Mouse (Mus musculus): ENCODE data around the gene Gm20777. TPM values are rescaled to one million over a fixed set of nuclear protein-coding genes. Genes with fewer than 3 reads are reported as not detected.
"Not testable (repeated sequence)": the region's sequence is repeated elsewhere in the genome, so short reads cannot be mapped to it uniquely, and the experiment has no call there.

The Gm20777 gene
- not detected in 2 replicates for polyA plus RNA-seq (2015; fragmentation: Nextera tagmentation; extraction: Ambion mirVana)

- not testable (repeated sequence) for ATAC-seq (ENCODE audit: low FRiP score, low TSS enrichment); H3K27ac ChIP-seq (ENCODE audit: low read length); H3K36me3 ChIP-seq (ENCODE audit: insufficient read depth, low read length); H3K27me3 ChIP-seq (ENCODE audit: insufficient read depth, low read length); H3K4me3 ChIP-seq (ENCODE audit: low read length); H3K9ac ChIP-seq (replicated peaks; ENCODE audit: low read length); H3K4me1 ChIP-seq (ENCODE audit: insufficient read depth, low read length); H3K9me3 ChIP-seq (ENCODE audit: low read length); H3K4me2 ChIP-seq (replicated peaks; ENCODE audit: low read depth, low read length)
Measured at GRCm38 (mm10) chrY:10752350-10752749, at the start of gene Gm20777. TSS of gene Gm20777 (minus strand) at chrY:10752450.

GRCm38 (mm10) chrY:10709551-10709950, 42.7 kb downstream of the Gm20777 start:
- WGBS = no CpG with 5 or more reads among the region's 5 CpGs
- H3K27me3 ChIP-seq (ENCODE audit: insufficient read depth, low read length); H3K4me1 ChIP-seq (ENCODE audit: insufficient read depth, low read length); ATAC-seq (ENCODE audit: low FRiP score, low TSS enrichment); H3K4me3 ChIP-seq (ENCODE audit: low read length); H3K9me3 ChIP-seq (ENCODE audit: low read length); H3K4me2 ChIP-seq (replicated peaks; ENCODE audit: low read depth, low read length); H3K9ac ChIP-seq (replicated peaks; ENCODE audit: low read length); H3K27ac ChIP-seq (ENCODE audit: low read length); H3K36me3 ChIP-seq (ENCODE audit: insufficient read depth, low read length): not testable (repeated sequence)

- H3K27ac ChIP-seq (ENCODE audit: low read length); H3K27me3 ChIP-seq (ENCODE audit: insufficient read depth, low read length); ATAC-seq (ENCODE audit: low FRiP score, low TSS enrichment); H3K4me2 ChIP-seq (replicated peaks; ENCODE audit: low read depth, low read length); H3K9ac ChIP-seq (replicated peaks; ENCODE audit: low read length); H3K4me3 ChIP-seq (ENCODE audit: low read length); H3K4me1 ChIP-seq (ENCODE audit: insufficient read depth, low read length); H3K36me3 ChIP-seq (ENCODE audit: insufficient read depth, low read length); H3K9me3 ChIP-seq (ENCODE audit: low read length): not testable (repeated sequence)
- WGBS = 94% methylated on average over 24 of the region's 30 CpGs
Measured at GRCm38 (mm10) chrY:10708761-10709160, 43.5 kb downstream of the Gm20777 start.

- H3K4me3 ChIP-seq (ENCODE audit: low read length); H3K9me3 ChIP-seq (ENCODE audit: low read length); H3K4me2 ChIP-seq (replicated peaks; ENCODE audit: low read depth, low read length); ATAC-seq (ENCODE audit: low FRiP score, low TSS enrichment); H3K27me3 ChIP-seq (ENCODE audit: insufficient read depth, low read length); H3K36me3 ChIP-seq (ENCODE audit: insufficient read depth, low read length); H3K27ac ChIP-seq (ENCODE audit: low read length); H3K4me1 ChIP-seq (ENCODE audit: insufficient read depth, low read length); H3K9ac ChIP-seq (replicated peaks; ENCODE audit: low read length): not testable (repeated sequence)
- WGBS = 92% methylated on average over 11 of the region's 16 CpGs
Measured at GRCm38 (mm10) chrY:10708226-10708625, 44.0 kb downstream of the Gm20777 start.

GRCm38 (mm10) chrY:10706686-10707085, 45.6 kb downstream of the Gm20777 start:
- 93% methylated on average over 4 of the region's 7 CpGs for WGBS
- H3K27ac ChIP-seq (ENCODE audit: low read length); H3K4me3 ChIP-seq (ENCODE audit: low read length); H3K9ac ChIP-seq (replicated peaks; ENCODE audit: low read length); H3K27me3 ChIP-seq (ENCODE audit: insufficient read depth, low read length); H3K4me1 ChIP-seq (ENCODE audit: insufficient read depth, low read length); H3K36me3 ChIP-seq (ENCODE audit: insufficient read depth, low read length); H3K9me3 ChIP-seq (ENCODE audit: low read length); H3K4me2 ChIP-seq (replicated peaks; ENCODE audit: low read depth, low read length); ATAC-seq (ENCODE audit: low FRiP score, low TSS enrichment): not testable (repeated sequence)

Other genes starting within 250 kb of the Gm20777 start
- not detected in 2 replicates for gene Gm20737, start 216.4 kb downstream of the Gm20777 start, polyA plus RNA-seq (2015; fragmentation: Nextera tagmentation; extraction: Ambion mirVana)
- gene Gm21775, start 199.0 kb downstream of the Gm20777 start, polyA plus RNA-seq (2015; fragmentation: Nextera tagmentation; extraction: Ambion mirVana) = not detected in 2 replicates
- gene Gm21900, start 136.1 kb downstream of the Gm20777 start, polyA plus RNA-seq (2015; fragmentation: Nextera tagmentation; extraction: Ambion mirVana) = not detected in 2 replicates